Mouse (Mus musculus): ENCODE results near the gene Fat1. TPM values are rescaled to one million over a fixed set of nuclear protein-coding genes. Genes with fewer than 3 reads are reported as not detected.
A peak's percentile ranks its signal among the peaks of the same experiment; 100 is the strongest.

Fat1 gene
- polyA plus RNA-seq, 1 experiment from 2014 or later, result 23.1 TPM

DNA sequence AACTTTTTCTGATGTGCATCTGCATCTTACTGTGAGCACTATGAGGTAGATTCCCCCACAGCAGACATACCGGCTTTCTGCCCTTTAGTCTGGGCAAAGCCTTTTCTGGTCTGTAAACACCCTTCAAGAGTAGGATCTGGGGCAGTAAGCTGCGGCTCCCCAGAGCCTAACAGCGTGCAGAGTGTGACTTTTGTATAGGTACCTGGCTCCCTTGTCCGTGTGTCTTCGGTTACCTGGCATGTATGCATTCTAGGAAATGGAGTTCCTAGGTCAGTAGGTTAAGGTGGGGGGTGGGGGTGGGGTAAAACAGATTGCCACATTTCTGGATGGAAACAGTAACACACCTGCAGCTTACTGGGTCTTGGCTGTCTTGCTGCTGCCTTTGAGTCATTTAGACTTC, 36.7 kb downstream of the Fat1 start:
- Histone ChIP-seq H3K27me3 (ENCODE audit: control insufficient read depth, insufficient read depth, low read length) (no peaks in the 10 kb centered on the region), H3K36me3 (ENCODE audit: control insufficient read depth, insufficient read depth, low read length) (no peaks in the 10 kb centered on the region), H3K9me3 (ENCODE audit: control insufficient read depth, low read length) (no peaks in the 10 kb centered on the region), H3K4me3 (ENCODE audit: low read depth, low read length) (no peak overlapping the region), H3K4me2 (no peak overlapping the region), H3K4me1 (ENCODE audit: control insufficient read depth, insufficient read depth, low read length) (peaks cover 26% of the 10 kb centered on the region), H3K27ac (ENCODE audit: low read depth, low read length) (no peak overlapping the region), H3K9ac (ENCODE audit: low read length) (no peak overlapping the region)
- ATAC-seq (ENCODE audit: low FRiP score), result 0 out of 2 replicates have a peak, but pooled peaks have one; percentile 13
- WGBS, result 11% methylated on average over 5 of the region's 5 CpGs
- DNase-seq (ENCODE audit: low spot score, missing footprints), result no peak

GRCm38 (mm10) chr8:44975113-44975512, 39.9 kb downstream of the Fat1 start:
- 70% methylated on average over 9 of the region's 9 CpGs for WGBS
- no peak overlapping the region for H3K4me2 ChIP-seq
- H3K9ac ChIP-seq (ENCODE audit: low read length), result no peak overlapping the region
- ATAC-seq (ENCODE audit: low FRiP score) (no peak), DNase-seq (ENCODE audit: low spot score, missing footprints) (no peak)
- H3K27ac ChIP-seq (ENCODE audit: low read depth, low read length), result no peak overlapping the region
- no peak overlapping the region for H3K4me3 ChIP-seq (ENCODE audit: low read depth, low read length)
- H3K4me1 ChIP-seq (ENCODE audit: control insufficient read depth, insufficient read depth, low read length), result peaks cover 23% of the 10 kb centered on the region
- no peaks in the 10 kb centered on the region for H3K9me3 ChIP-seq (ENCODE audit: control insufficient read depth, low read length)
- H3K27me3 ChIP-seq (ENCODE audit: control insufficient read depth, insufficient read depth, low read length), result no peaks in the 10 kb centered on the region
- H3K36me3 ChIP-seq (ENCODE audit: control insufficient read depth, insufficient read depth, low read length), result no peaks in the 10 kb centered on the region

DNA sequence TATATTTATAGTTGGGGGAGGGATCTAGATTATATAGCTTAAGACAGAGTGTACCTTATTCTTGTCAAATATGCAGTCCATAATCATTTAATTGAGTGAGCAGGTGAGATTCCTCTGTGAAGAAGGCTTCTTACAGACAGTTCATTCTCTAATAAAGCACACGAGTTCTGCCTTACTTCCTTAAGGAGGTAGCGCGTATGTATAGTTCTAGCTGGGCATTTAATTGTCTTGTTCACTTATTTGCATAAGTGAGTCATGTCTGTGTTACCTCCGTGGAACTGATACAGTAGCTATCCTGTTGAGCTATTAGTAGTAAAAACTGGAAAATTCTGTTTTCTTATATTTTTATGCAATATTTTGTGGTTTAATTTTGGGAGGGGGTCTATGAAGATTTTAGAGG, 40.4 kb downstream of the Fat1 start:
- DNase-seq (ENCODE audit: low spot score, missing footprints) (no peak), ATAC-seq (ENCODE audit: low FRiP score) (no peak)
- H3K27ac ChIP-seq (ENCODE audit: low read depth, low read length), result no peak overlapping the region
- H3K36me3 ChIP-seq (ENCODE audit: control insufficient read depth, insufficient read depth, low read length), result no peaks in the 10 kb centered on the region
- H3K4me1 ChIP-seq (ENCODE audit: control insufficient read depth, insufficient read depth, low read length), result peaks cover 18% of the 10 kb centered on the region
- H3K4me2 ChIP-seq, result no peak overlapping the region
- no peak overlapping the region for H3K4me3 ChIP-seq (ENCODE audit: low read depth, low read length)
- no peak overlapping the region for H3K9ac ChIP-seq (ENCODE audit: low read length)
- 90% methylated on average over 4 of the region's 4 CpGs for WGBS
- no peaks in the 10 kb centered on the region for H3K9me3 ChIP-seq (ENCODE audit: control insufficient read depth, low read length)
- no peaks in the 10 kb centered on the region for H3K27me3 ChIP-seq (ENCODE audit: control insufficient read depth, insufficient read depth, low read length)

- H3K9me3 ChIP-seq (ENCODE audit: control insufficient read depth, low read length), result no peaks in the 10 kb centered on the region
- ATAC-seq (ENCODE audit: low FRiP score), result no peak
- no peak overlapping the region for H3K4me3 ChIP-seq (ENCODE audit: low read depth, low read length)
- peaks cover 8% of the 10 kb centered on the region for H3K4me1 ChIP-seq (ENCODE audit: control insufficient read depth, insufficient read depth, low read length)
- 86% methylated on average over 9 of the region's 9 CpGs for WGBS
- H3K27me3 ChIP-seq (ENCODE audit: control insufficient read depth, insufficient read depth, low read length), result no peaks in the 10 kb centered on the region
- H3K27ac ChIP-seq (ENCODE audit: low read depth, low read length), result no peak overlapping the region
- no peak overlapping the region for H3K4me2 ChIP-seq
- H3K9ac ChIP-seq (ENCODE audit: low read length), result no peak overlapping the region
- no peak for DNase-seq (ENCODE audit: low spot score, missing footprints)
- H3K36me3 ChIP-seq (ENCODE audit: control insufficient read depth, insufficient read depth, low read length), result no peaks in the 10 kb centered on the region
Observed at GRCm38 (mm10) chr8:44978622-44979021, 43.4 kb downstream of the Fat1 start.

DNA sequence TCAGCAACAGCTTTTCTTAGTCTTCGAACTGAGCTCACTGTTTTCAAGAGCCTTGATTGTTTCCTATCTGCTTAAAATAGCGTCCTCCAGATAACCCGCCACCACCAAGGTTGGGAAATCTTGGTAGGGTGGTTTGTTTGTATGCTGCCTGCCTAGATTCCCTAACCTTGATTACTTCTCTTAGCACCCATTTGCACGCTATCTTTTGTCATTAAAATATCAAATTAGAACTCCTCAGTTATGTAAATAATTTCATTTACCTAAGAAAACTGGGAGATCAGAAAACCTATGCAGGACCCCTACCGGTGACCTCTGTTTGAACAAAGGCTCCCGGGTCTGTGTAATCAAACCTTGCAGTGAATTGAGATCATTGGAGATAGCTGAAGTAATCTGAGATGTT, 44.0 kb downstream of the Fat1 start:
- H3K4me1 ChIP-seq (ENCODE audit: control insufficient read depth, insufficient read depth, low read length), result peaks cover 6% of the 10 kb centered on the region
- 23% methylated on average over 6 of the region's 6 CpGs for WGBS

DNA sequence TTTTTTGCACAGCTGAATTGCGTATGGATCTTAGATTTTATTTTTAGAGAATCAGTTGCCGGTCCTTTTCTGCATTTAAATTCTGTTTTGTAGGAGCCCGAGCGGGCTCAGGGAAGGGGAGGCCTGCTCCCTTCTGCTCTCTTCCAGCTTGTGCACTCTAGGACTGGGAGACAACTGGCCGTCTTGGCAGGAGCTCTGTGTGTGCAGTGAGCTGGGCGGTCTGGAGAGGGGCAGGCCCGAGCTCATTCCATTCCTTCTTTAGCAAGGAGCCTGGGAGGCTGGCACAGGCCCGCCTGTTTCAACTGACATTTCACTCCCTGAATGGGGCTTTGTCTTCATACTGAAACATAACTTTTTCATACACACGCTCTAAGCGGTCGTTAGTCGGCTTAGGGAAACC, 44.8 kb downstream of the Fat1 start:
- Histone ChIP-seq H3K4me2 (no peak overlapping the region), H3K4me1 (ENCODE audit: control insufficient read depth, insufficient read depth, low read length) (peaks cover 6% of the 10 kb centered on the region), H3K4me3 (ENCODE audit: low read depth, low read length) (no peak overlapping the region), H3K9ac (ENCODE audit: low read length) (peak overlapping the region; percentile 25; the same call in 1 of the 2 replicates), H3K27me3 (ENCODE audit: control insufficient read depth, insufficient read depth, low read length) (no peaks in the 10 kb centered on the region), H3K27ac (ENCODE audit: low read depth, low read length) (no peak overlapping the region), H3K36me3 (ENCODE audit: control insufficient read depth, insufficient read depth, low read length) (no peaks in the 10 kb centered on the region), H3K9me3 (ENCODE audit: control insufficient read depth, low read length) (no peaks in the 10 kb centered on the region)
- no peak for DNase-seq (ENCODE audit: low spot score, missing footprints)
- WGBS, result 46% methylated on average over 12 of the region's 12 CpGs
- peak; percentile 56; the same call in 1 of the 2 replicates for ATAC-seq (ENCODE audit: low FRiP score)

More for the DNA sequence above, 44.0 kb downstream of the Fat1 start:
- Histone ChIP-seq H3K9ac (ENCODE audit: low read length) (no peak overlapping the region), H3K27me3 (ENCODE audit: control insufficient read depth, insufficient read depth, low read length) (no peaks in the 10 kb centered on the region), H3K36me3 (ENCODE audit: control insufficient read depth, insufficient read depth, low read length) (no peaks in the 10 kb centered on the region), H3K9me3 (ENCODE audit: control insufficient read depth, low read length) (no peaks in the 10 kb centered on the region), H3K27ac (ENCODE audit: low read depth, low read length) (no peak overlapping the region), H3K4me2 (no peak overlapping the region), H3K4me3 (ENCODE audit: low read depth, low read length) (no peak overlapping the region)
- DNase-seq (ENCODE audit: low spot score, missing footprints) (no peak), ATAC-seq (ENCODE audit: low FRiP score) (no peak)

DNA sequence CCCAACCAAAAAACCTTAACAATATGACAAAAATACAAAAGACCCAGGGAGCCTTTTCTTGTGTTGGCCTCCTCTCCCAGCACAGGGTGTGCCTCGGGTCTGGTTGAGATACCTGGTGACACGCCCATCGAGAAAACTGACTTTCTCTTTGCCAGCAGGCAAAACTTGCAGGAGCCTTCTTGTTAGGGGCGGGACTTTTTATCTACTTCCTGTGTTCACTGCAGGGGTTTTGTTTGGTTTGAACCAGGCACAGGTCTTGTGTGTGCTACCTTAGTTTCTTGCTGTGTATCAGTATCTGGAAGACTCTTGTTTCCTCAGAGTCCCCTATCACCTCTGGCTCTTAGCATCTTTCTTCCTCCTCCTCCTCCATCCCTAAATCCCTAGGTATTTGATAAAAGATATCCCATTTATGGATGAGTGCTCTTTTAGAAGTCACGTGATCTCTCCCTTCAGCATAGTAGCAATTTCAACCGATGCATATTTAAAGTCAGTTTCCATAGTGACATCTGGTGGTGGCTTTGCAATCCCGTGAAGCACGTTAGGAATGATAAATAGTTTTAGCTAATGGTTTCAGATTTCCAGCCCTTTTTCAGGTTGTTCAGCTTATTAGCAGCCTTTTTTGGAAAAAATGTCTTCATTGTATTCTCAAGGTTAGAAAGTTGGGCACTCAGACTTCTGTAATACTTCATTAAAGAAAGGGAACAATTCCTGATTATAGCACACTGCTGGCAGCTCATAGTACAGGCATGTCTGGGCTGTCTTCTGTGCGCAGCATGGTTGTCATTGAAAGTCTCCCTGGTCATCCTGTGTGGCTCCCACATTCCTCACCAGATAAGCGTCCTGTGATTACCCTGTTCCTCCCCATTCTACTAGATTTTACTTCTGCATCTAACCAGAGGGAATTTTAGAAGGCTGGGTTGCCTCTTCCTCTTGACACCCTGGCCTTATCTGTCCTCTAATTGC, 50.4 kb downstream of the Fat1 start:
- Histone ChIP-seq H3K9me3 (ENCODE audit: control insufficient read depth, low read length) (no peaks in the 10 kb centered on the region), H3K4me2 (no peak overlapping the region), H3K9ac (ENCODE audit: low read length) (no peak overlapping the region), H3K4me1 (ENCODE audit: control insufficient read depth, insufficient read depth, low read length) (peaks cover 12% of the 10 kb centered on the region), H3K27me3 (ENCODE audit: control insufficient read depth, insufficient read depth, low read length) (no peaks in the 10 kb centered on the region), H3K27ac (ENCODE audit: low read depth, low read length) (no peak overlapping the region), H3K4me3 (ENCODE audit: low read depth, low read length) (no peak overlapping the region), H3K36me3 (ENCODE audit: control insufficient read depth, insufficient read depth, low read length) (no peaks in the 10 kb centered on the region)
- peak; percentile 91 for DNase-seq (ENCODE audit: low spot score, missing footprints)
- ATAC-seq (ENCODE audit: low FRiP score), result peak; percentile 79
- 26% methylated on average over 10 of the region's 10 CpGs for WGBS

- H3K4me3 ChIP-seq (ENCODE audit: low read depth, low read length), result no peak overlapping the region
- H3K9me3 ChIP-seq (ENCODE audit: control insufficient read depth, low read length), result no peaks in the 10 kb centered on the region
- 19% methylated on average over 21 of the region's 21 CpGs for WGBS
- DNase-seq (ENCODE audit: low spot score, missing footprints) (peak; percentile 93), ATAC-seq (ENCODE audit: low FRiP score) (peak; percentile 45; the same call in 1 of the 2 replicates)
- no peak overlapping the region for H3K9ac ChIP-seq (ENCODE audit: low read length)
- no peaks in the 10 kb centered on the region for H3K27me3 ChIP-seq (ENCODE audit: control insufficient read depth, insufficient read depth, low read length)
- no peak overlapping the region for H3K27ac ChIP-seq (ENCODE audit: low read depth, low read length)
- H3K36me3 ChIP-seq (ENCODE audit: control insufficient read depth, insufficient read depth, low read length), result no peaks in the 10 kb centered on the region
- peak overlapping the region; percentile 10; the same call in 1 of the 2 replicates for H3K4me2 ChIP-seq
- peaks cover 46% of the 10 kb centered on the region for H3K4me1 ChIP-seq (ENCODE audit: control insufficient read depth, insufficient read depth, low read length)
Observed at GRCm38 (mm10) chr8:44991700-44992487, 56.6 kb downstream of the Fat1 start.

DNA sequence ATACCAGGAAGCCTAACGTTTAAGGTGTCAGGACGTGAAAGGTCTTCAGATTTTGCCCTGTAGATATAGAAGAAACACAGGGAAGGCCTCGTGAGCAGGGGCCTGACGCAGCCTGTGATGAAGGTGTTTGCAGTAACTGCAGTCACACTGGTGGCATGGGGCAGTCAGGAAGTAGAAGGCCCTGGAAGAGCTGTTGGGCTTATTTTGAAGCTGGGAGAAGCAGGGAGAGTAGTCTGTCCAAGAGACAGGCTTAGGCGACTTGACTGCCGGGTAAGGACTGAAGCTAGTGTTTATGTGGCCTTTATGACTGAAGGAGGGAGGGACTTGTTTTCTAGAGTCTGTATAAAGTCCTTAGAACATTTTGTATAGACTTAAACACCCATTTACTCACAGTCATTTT, 57.4 kb downstream of the Fat1 start:
- Histone ChIP-seq H3K36me3 (ENCODE audit: control insufficient read depth, insufficient read depth, low read length) (no peaks in the 10 kb centered on the region), H3K4me1 (ENCODE audit: control insufficient read depth, insufficient read depth, low read length) (peaks cover 53% of the 10 kb centered on the region), H3K27me3 (ENCODE audit: control insufficient read depth, insufficient read depth, low read length) (no peaks in the 10 kb centered on the region), H3K27ac (ENCODE audit: low read depth, low read length) (no peak overlapping the region), H3K9ac (ENCODE audit: low read length) (no peak overlapping the region), H3K9me3 (ENCODE audit: control insufficient read depth, low read length) (no peaks in the 10 kb centered on the region), H3K4me2 (no peak overlapping the region; the same call in 1 of the 2 replicates), H3K4me3 (ENCODE audit: low read depth, low read length) (no peak overlapping the region)
- ATAC-seq (ENCODE audit: low FRiP score) (no peak), DNase-seq (ENCODE audit: low spot score, missing footprints) (no peak)
- 20% methylated on average over 6 of the region's 6 CpGs for WGBS

All from midbrain, embryonic 11.5 days (tissue).